Mouse (Mus musculus): ENCODE results near the gene Crtam.

Gene Crtam

DNA sequence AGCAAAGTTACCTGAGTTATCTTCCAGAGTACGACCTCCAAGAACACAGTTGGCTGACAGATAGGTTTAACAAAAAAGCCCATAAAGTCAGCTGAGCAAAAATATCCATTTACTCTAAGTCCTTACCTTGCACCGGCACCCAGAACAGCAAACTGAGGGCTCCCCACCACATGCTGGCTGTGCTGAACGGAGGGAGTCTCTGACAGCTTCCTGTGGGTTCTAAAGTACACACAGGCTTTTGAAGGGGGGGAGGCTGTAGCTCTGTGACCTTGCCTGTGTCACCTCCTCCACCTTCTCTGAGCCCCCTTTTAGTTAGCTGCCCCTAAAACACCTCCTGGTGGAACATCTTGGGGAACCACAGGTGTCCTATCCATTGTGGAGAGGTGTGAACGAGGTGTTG is at the start of gene Crtam:
Crtam (minus strand) TSS at position 214 of the 400 bp plus-strand sequence.
- DNase-seq (ENCODE audit: low spot score in 2 of 2): no peak

- DNase-seq (ENCODE audit: low spot score in 2 of 2): no peak
Measured at GRCm38 (mm10) chr9:41054166-41054565, 49.7 kb upstream of the Crtam start.

DNA sequence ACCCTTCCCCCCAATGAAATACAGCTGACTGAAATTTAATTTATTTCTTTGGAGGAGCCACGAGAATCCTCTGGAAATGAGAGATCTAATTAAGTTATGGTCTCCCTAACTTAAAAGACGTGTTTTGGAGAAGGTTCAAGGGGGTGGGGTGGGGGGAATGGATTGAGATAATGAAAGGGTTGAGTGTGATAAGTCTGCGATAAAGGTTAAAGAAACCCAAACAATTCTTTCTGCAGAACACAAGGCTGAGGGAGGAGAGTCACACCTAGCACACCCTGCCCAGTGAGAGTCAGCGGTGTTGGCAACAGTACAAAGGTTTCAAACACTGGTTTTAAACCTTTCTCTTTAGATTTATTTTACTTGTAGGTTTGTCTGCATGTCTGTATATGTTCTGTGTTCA is 49.0 kb upstream of the Crtam start:
- no peak for DNase-seq (ENCODE audit: low spot score in 2 of 2)

DNA sequence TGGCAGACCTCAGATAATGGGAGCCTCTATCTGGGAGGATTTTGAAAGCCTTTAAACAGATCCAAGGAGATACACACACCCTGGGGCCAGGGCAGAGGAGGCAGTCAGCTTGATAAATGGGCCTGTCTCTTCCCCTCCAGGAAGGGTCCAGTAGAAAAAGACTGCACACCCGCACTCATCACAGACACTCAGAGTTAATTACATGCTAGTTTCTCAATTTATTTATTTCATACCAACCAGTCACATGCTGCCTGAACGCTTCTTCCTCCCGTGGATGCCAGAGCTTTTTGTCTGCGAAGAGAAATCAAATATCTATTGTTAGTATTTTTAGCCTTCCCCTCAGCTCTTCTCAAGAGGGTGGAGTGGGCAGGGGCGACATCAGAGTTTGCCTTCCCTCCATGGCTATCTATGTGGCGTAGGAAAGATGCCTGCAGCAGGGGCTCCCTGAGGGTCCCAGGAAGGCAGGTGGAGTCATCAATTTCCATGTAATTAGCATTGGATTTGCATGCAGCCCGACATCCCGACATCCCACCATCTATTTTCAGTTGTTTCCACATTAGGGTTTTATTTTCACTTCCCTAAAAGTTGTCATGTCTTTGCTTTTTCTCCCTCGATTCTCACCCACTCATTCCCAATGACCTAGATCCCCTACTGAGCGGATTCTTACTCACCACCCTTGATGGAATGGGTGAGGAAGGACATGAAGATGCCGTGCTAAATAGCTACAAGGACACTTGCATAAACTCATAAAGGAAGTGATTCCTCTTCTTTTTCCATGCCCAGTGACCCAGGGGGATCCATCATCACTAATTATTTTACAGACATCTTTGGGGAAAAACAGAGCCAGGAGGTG is 46.9 kb upstream of the Crtam start:
- no peak for DNase-seq (ENCODE audit: low spot score in 2 of 2)

GRCm38 (mm10) chr9:41050331-41051079 is 46.1 kb upstream of the Crtam start:
- no peak for DNase-seq (ENCODE audit: low spot score in 2 of 2)

DNA sequence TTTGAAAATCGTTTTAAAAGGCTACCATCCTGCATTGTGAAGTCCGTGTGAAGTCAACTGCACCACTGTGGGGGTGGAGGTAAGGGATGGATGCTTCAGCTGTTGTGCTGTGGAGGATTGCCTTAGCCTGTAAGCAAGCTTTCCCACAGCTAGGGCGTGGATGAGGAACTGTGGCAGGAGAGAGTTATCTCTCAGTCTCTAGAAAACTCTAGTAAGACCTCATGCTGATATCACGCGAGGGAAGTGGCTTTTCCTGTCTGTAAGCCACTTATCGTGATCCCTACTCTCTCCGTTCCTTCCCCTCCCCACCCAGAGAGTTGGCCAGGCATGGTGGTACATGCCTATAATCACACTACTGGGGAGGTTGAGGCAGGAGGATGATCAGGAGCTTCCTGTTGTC is 44.9 kb upstream of the Crtam start:
- no peak for DNase-seq (ENCODE audit: low spot score in 2 of 2)

GRCm38 (mm10) chr9:41048820-41049219 is 44.4 kb upstream of the Crtam start:
- no peak for DNase-seq (ENCODE audit: low spot score in 2 of 2)

GRCm38 (mm10) chr9:41048216-41048615 is 43.8 kb upstream of the Crtam start:
- DNase-seq (ENCODE audit: low spot score in 2 of 2): no peak

DNA sequence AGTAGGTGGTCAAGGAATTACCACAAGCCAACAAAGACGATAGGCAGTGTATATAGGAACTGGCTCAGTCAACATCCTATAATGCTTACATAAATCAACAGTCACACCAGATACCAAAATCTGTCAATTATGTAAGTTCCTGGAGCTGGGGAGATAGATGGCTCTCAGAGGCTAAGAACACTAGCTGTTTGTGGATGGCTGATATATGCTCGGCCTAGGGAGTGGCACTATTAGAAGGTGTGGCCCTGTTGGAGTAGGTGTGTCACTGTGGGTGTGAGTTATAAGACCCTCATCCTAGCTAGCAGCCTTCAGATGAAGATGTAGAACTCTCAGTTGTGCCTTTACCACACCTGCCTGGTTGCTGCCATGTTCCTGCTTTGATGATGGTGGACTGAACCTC is 43.2 kb upstream of the Crtam start:
- DNase-seq (ENCODE audit: low spot score in 2 of 2): no peak

- peak; percentile 63 to 76 for DNase-seq (ENCODE audit: low spot score in 2 of 2)
Measured at GRCm38 (mm10) chr9:41044626-41045025, 40.2 kb upstream of the Crtam start.

GRCm38 (mm10) chr9:41043641-41044040 is 39.2 kb upstream of the Crtam start:
- no peak for DNase-seq (ENCODE audit: low spot score in 2 of 2)

- DNase-seq (ENCODE audit: low spot score in 2 of 2): no peak
Measured at GRCm38 (mm10) chr9:41041404-41041803, 37.0 kb upstream of the Crtam start.

GRCm38 (mm10) chr9:41038150-41038664 is 33.8 kb upstream of the Crtam start:
- DNase-seq (ENCODE audit: low spot score in 2 of 2): no peak

DNA sequence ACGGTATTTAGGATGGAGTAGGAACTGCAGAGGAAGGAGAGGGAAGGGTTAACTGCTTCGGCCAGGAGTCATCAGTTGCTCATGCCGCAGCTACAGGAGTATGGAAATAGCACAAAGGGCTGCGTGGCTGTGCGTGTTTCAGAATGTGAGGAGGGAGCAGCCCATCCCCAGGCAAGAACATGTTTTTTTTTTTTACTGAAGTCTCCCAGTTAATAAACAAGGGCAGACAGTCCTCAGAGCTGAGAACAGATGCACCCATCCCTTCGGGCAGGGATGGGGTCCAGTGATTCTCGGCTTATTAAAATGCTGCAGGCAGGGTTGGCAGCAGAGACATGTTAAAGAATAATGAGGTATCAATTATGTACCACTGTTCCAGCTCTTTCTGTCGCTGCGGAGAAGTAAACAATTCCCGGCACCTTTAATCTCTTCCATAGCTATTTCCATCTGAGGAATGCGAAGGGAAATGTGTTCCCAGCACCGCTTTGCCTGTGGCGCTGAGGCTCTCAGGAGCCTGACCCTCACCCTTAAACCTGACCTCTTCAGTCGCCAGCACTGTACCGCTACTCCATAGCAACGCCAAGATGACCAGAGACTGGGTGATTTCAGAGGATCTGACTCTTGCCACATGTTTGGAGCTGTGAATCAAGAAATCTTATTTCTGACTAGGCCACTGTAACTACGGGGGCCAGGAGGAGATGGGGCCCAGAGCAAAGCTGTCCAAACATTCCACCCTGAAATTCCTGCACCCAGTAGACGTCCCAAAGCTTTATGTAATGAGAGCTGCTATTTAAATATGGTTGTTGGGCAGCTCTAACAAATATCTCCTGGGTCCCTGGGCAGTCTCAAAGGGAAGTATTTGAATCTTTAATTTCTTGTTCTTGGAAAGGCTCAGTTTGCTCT is 27.4 kb upstream of the Crtam start:
- no peak for DNase-seq (ENCODE audit: low spot score in 2 of 2)

DNA sequence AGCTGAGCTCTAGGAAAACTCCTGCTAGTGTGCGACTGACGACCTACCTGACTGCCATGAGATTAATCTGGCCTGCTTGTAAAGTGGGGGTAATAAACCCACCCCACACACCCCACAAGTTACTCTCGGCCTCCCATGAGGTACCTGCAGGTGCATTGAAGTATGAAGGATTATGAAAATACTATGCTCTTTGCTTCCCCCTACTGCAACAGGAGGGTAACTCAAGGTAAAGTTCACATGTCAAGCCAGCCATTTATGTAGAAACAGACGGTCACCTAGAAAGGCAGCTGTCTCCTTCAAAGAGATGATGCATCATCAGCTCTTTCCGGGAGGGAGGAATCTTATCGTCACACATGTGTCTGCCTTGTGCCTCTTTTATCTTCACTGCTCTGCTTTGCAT is 25.4 kb upstream of the Crtam start:
- DNase-seq (ENCODE audit: low spot score in 2 of 2): no peak

GRCm38 (mm10) chr9:41028470-41028869 is 24.0 kb upstream of the Crtam start:
- peak in 1 of 2 experiments; percentile 14 for DNase-seq (ENCODE audit: low spot score in 2 of 2)

- DNase-seq (ENCODE audit: low spot score in 2 of 2): no peak
Measured at GRCm38 (mm10) chr9:41021690-41022089, 17.3 kb upstream of the Crtam start.

DNA sequence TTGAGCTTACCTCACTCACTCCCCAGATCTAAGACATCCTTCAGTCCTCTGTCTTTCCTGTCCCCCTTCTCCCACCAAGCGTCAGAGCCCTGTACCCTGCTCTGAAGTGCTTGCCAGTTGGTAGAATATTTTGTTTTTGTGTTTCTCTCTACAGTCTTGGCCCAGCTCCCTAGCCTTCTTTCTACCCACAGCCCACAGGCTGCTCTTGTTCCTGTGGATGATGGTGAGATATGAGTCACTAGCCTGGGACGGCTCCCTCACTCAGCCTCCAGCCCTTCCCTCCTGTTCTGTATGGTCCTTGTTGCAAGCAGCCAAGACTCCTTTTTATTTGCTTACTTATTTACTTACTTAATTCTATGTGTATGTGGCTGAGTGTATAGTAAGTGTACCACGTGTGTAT is 16.1 kb upstream of the Crtam start:
- no peak for DNase-seq (ENCODE audit: low spot score in 2 of 2)

- DNase-seq (ENCODE audit: low spot score in 2 of 2): no peak
Measured at GRCm38 (mm10) chr9:41014512-41014911, 10.1 kb upstream of the Crtam start.

- DNase-seq (ENCODE audit: low spot score in 2 of 2): no peak
Measured at GRCm38 (mm10) chr9:41012456-41012855, 8.0 kb upstream of the Crtam start.

DNA sequence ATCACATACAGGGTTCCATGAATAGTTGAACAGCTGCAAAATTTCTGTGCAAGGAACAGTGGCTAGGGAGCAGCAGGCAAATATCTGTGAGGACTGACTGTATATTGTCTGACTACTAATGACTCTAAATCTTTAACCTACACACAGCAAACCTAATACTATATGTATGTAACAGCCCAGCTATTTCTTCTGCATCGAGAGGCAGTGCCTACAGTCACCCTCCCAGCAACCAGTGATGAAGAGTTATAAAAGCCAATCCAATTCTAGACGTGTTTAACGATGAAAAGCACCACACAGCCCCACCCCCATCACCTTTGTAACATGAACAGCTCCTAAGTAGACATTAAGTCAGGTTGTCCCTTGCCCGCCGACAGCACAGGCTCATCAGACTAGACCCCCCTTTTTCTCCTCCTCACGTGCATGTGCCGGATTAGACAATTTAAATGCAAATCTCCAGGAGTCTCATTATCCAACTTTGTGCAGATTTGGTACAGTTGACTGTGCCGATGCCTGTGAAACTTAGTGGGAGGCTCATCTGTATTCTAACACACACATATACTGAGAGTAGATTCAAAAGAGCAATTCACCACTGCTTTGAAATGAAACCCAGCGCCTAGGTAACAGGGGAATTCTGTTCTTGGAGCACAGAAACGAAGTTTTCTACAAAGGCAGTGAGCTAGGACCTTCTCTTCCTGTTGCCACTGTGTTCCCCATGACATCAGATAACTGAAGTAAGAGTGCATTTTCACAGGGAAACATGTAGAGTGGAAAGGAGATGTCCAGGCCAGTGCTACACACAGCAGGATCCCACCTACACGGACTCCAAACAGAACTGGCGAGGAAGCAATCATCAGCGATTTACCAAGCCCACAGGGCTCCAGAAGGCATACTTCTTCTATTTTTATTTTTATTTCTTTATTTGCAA is 7.3 kb upstream of the Crtam start:
- no peak for DNase-seq (ENCODE audit: low spot score in 2 of 2)

Data from spleen, postnatal 36 days (tissue).